Mouse (Mus musculus): ENCODE measurements around the gene Zgpat. TPM values are rescaled to one million over a fixed set of nuclear protein-coding genes. Genes with fewer than 3 reads are reported as not detected.

Zgpat gene
- polyA plus RNA-seq, 1 experiment from 2014 or later, result 54.7 TPM

- Histone ChIP-seq H3K4me1 (replicated peaks; ENCODE audit: control insufficient read depth, insufficient read depth, low read length) (no peaks in the 10 kb centered on the region), H3K27me3 (ENCODE audit: control insufficient read depth, insufficient read depth, low read length) (no peaks in the 10 kb centered on the region), H3K36me3 (ENCODE audit: control insufficient read depth, insufficient read depth, low read length) (peaks cover 8% of the 10 kb centered on the region), H3K4me3 (ENCODE audit: low read depth, low read length) (no peak within 1 kb of the TSS), H3K9me3 (ENCODE audit: control insufficient read depth, low read length) (no peaks in the 10 kb centered on the region), H3K4me2 (ENCODE audit: low read depth, low read length, severe bottlenecking) (no peak within 1 kb of the TSS), H3K9ac (ENCODE audit: low read length) (no peak within 1 kb of the TSS), H3K27ac (ENCODE audit: low read depth, low read length) (no peak within 1 kb of the TSS)
- WGBS, result 93% methylated on average over 12 of the region's 12 CpGs
- no peak for DNase-seq (ENCODE audit: low spot score)
- no peak for ATAC-seq (replicated peaks; ENCODE audit: low FRiP score)
Observed at GRCm38 (mm10) chr2:181379778-181380177, 15.1 kb downstream of the Zgpat start, which contains the start of gene Lime1. Gene Lime1 (plus strand): TSS chr2:181380078.

DNA sequence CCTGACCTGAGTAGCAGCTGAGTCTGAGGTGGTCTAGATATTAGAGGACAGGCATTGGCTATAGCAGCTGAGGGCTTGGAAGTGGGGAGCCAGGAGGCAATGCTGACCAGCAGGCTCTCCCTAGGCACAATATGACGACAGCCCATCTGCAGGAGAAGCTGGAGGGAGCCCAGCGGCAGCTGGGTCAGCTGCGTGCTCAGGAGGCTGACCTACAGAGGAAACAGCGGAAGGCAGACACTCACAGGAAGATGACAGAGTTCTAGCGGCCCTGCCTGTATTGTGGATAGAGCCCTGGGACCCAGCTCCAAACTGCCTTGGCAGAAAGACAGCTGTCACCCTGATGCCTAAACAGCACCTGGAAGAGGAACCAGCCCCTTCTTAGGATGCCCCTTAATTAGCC lies 15.5 kb downstream of the Zgpat start:
- Histone ChIP-seq H3K9ac (ENCODE audit: low read length) (no peak overlapping the region), H3K27me3 (ENCODE audit: control insufficient read depth, insufficient read depth, low read length) (no peaks in the 10 kb centered on the region), H3K4me2 (ENCODE audit: low read depth, low read length, severe bottlenecking) (no peak overlapping the region), H3K9me3 (ENCODE audit: control insufficient read depth, low read length) (no peaks in the 10 kb centered on the region), H3K36me3 (ENCODE audit: control insufficient read depth, insufficient read depth, low read length) (peaks cover 8% of the 10 kb centered on the region), H3K4me1 (replicated peaks; ENCODE audit: control insufficient read depth, insufficient read depth, low read length) (no peaks in the 10 kb centered on the region), H3K4me3 (ENCODE audit: low read depth, low read length) (no peak overlapping the region), H3K27ac (ENCODE audit: low read depth, low read length) (no peak overlapping the region)
- DNase-seq (ENCODE audit: low spot score), result no peak
- WGBS, result 91% methylated on average over 5 of the region's 5 CpGs
- no peak for ATAC-seq (replicated peaks; ENCODE audit: low FRiP score)

- H3K4me2 ChIP-seq (ENCODE audit: low read depth, low read length, severe bottlenecking), result no peak overlapping the region
Observed at GRCm38 (mm10) chr2:181381107-181381506, 16.4 kb downstream of the Zgpat start.

GRCm38 (mm10) chr2:181381631-181382306 lies 17.0 kb downstream of the Zgpat start:
- Histone ChIP-seq H3K9me3 (ENCODE audit: control insufficient read depth, low read length) (no peaks in the 10 kb centered on the region), H3K4me2 (ENCODE audit: low read depth, low read length, severe bottlenecking) (no peak overlapping the region), H3K4me1 (replicated peaks; ENCODE audit: control insufficient read depth, insufficient read depth, low read length) (no peaks in the 10 kb centered on the region), H3K27ac (ENCODE audit: low read depth, low read length) (no peak overlapping the region), H3K36me3 (ENCODE audit: control insufficient read depth, insufficient read depth, low read length) (peaks cover 8% of the 10 kb centered on the region), H3K4me3 (ENCODE audit: low read depth, low read length) (no peak overlapping the region), H3K9ac (ENCODE audit: low read length) (no peak overlapping the region), H3K27me3 (ENCODE audit: control insufficient read depth, insufficient read depth, low read length) (no peaks in the 10 kb centered on the region)
- WGBS, result 98% methylated on average over 6 of the region's 6 CpGs
- DNase-seq (ENCODE audit: low spot score) (no peak), ATAC-seq (replicated peaks; ENCODE audit: low FRiP score) (no peak)

More at GRCm38 (mm10) chr2:181381107-181381506, 16.4 kb downstream of the Zgpat start:
- ATAC-seq (replicated peaks; ENCODE audit: low FRiP score) (no peak), DNase-seq (ENCODE audit: low spot score) (no peak)
- H3K27ac ChIP-seq (ENCODE audit: low read depth, low read length), result no peak overlapping the region
- WGBS, result 97% methylated on average over 5 of the region's 5 CpGs
- peaks cover 8% of the 10 kb centered on the region for H3K36me3 ChIP-seq (ENCODE audit: control insufficient read depth, insufficient read depth, low read length)
- no peak overlapping the region for H3K9ac ChIP-seq (ENCODE audit: low read length)
- no peaks in the 10 kb centered on the region for H3K27me3 ChIP-seq (ENCODE audit: control insufficient read depth, insufficient read depth, low read length)
- H3K4me3 ChIP-seq (ENCODE audit: low read depth, low read length), result no peak overlapping the region
- no peaks in the 10 kb centered on the region for H3K9me3 ChIP-seq (ENCODE audit: control insufficient read depth, low read length)
- no peaks in the 10 kb centered on the region for H3K4me1 ChIP-seq (replicated peaks; ENCODE audit: control insufficient read depth, insufficient read depth, low read length)

GRCm38 (mm10) chr2:181384463-181384862 lies 19.7 kb downstream of the Zgpat start:
- DNase-seq (ENCODE audit: low spot score), result no peak

DNA sequence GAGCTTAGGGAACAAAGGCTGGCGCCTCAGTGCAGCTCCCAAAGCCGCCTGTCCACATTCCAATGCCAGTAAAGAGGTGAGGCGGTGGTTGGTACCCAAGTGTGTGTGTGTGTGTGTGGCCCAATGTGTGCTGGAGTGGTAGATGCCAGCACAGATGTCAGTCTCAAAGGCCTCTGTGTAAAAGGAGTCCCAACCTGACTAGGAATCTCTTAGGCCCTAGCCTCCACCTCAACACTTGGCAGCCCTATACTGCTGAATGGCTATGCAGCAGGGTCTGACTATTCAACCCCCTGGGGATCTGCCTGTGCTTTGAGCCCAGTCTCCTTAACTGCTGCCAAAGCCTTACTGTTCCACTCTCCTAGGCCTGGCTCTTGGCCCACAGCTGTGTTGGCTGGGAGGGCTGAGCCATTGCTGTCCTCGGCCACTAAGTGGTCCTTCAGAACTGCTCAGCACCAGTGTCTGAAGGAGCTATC lies 20.2 kb downstream of the Zgpat start:
- Histone ChIP-seq H3K9me3 (ENCODE audit: control insufficient read depth, low read length) (no peaks in the 10 kb centered on the region), H3K27ac (ENCODE audit: low read depth, low read length) (no peak overlapping the region), H3K9ac (ENCODE audit: low read length) (no peak overlapping the region), H3K4me1 (replicated peaks; ENCODE audit: control insufficient read depth, insufficient read depth, low read length) (no peaks in the 10 kb centered on the region), H3K4me2 (ENCODE audit: low read depth, low read length, severe bottlenecking) (no peak overlapping the region), H3K4me3 (ENCODE audit: low read depth, low read length) (no peak overlapping the region), H3K36me3 (ENCODE audit: control insufficient read depth, insufficient read depth, low read length) (peaks cover 4% of the 10 kb centered on the region), H3K27me3 (ENCODE audit: control insufficient read depth, insufficient read depth, low read length) (no peaks in the 10 kb centered on the region)
- no peak; the same call in 1 of the 2 replicates for ATAC-seq (replicated peaks; ENCODE audit: low FRiP score)
- WGBS, result 87% methylated on average over 4 of the region's 4 CpGs
- no peak for DNase-seq (ENCODE audit: low spot score)

More at GRCm38 (mm10) chr2:181384463-181384862, 19.7 kb downstream of the Zgpat start:
- Histone ChIP-seq H3K27me3 (ENCODE audit: control insufficient read depth, insufficient read depth, low read length) (no peaks in the 10 kb centered on the region), H3K9me3 (ENCODE audit: control insufficient read depth, low read length) (no peaks in the 10 kb centered on the region), H3K4me3 (ENCODE audit: low read depth, low read length) (no peak overlapping the region), H3K4me2 (ENCODE audit: low read depth, low read length, severe bottlenecking) (no peak overlapping the region), H3K4me1 (replicated peaks; ENCODE audit: control insufficient read depth, insufficient read depth, low read length) (no peaks in the 10 kb centered on the region), H3K9ac (ENCODE audit: low read length) (no peak overlapping the region), H3K36me3 (ENCODE audit: control insufficient read depth, insufficient read depth, low read length) (peaks cover 4% of the 10 kb centered on the region), H3K27ac (ENCODE audit: low read depth, low read length) (no peak overlapping the region)
- no peak for ATAC-seq (replicated peaks; ENCODE audit: low FRiP score)
- whole genome bisulfite sequencing, result 88% methylated on average over 7 of the region's 7 CpGs

GRCm38 (mm10) chr2:181385885-181386284 lies 21.2 kb downstream of the Zgpat start:
- H3K9me3 ChIP-seq (ENCODE audit: control insufficient read depth, low read length), result no peaks in the 10 kb centered on the region
- DNase-seq (ENCODE audit: low spot score), result no peak
- H3K27me3 ChIP-seq (ENCODE audit: control insufficient read depth, insufficient read depth, low read length), result no peaks in the 10 kb centered on the region
- no peak overlapping the region for H3K9ac ChIP-seq (ENCODE audit: low read length)
- peaks cover 4% of the 10 kb centered on the region; the same call in 1 of the 2 replicates for H3K36me3 ChIP-seq (ENCODE audit: control insufficient read depth, insufficient read depth, low read length)
- no peak overlapping the region for H3K4me2 ChIP-seq (ENCODE audit: low read depth, low read length, severe bottlenecking)
- H3K4me3 ChIP-seq (ENCODE audit: low read depth, low read length), result no peak overlapping the region
- H3K27ac ChIP-seq (ENCODE audit: low read depth, low read length), result no peak overlapping the region
- no peaks in the 10 kb centered on the region for H3K4me1 ChIP-seq (replicated peaks; ENCODE audit: control insufficient read depth, insufficient read depth, low read length)
- no peak for ATAC-seq (replicated peaks; ENCODE audit: low FRiP score)
- WGBS, result 89% methylated on average over 3 of the region's 3 CpGs

DNA sequence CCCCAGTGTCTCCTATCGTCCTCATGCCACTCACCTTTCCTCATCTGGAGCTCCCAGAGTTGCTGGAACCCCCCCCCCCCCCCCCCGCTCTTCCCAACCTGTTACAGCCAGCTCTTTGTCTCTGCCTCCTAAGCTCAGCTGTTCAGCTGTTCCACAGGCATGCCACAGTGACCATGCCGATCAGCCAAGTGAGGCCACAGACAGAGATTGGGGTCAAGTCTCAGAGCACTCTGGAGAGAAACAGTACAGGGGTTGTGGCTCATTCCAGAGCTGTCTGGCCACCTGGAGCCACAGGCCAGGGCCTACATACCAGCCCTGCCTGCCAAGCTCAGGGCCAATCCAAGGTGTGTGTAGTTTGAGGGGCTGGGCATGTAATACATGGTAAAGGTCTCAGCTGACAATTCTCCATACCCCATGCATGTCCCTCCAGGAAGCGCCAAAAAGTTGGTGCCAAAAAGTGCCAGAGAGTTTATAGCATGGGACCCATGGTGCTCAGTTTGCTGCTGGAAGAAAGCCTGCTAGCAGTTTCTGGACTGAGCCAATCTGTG lies 22.0 kb downstream of the Zgpat start:
- Histone ChIP-seq H3K9me3 (ENCODE audit: control insufficient read depth, low read length) (no peaks in the 10 kb centered on the region), H3K4me2 (ENCODE audit: low read depth, low read length, severe bottlenecking) (no peak overlapping the region), H3K27me3 (ENCODE audit: control insufficient read depth, insufficient read depth, low read length) (no peaks in the 10 kb centered on the region), H3K9ac (ENCODE audit: low read length) (no peak overlapping the region), H3K4me1 (replicated peaks; ENCODE audit: control insufficient read depth, insufficient read depth, low read length) (no peaks in the 10 kb centered on the region), H3K4me3 (ENCODE audit: low read depth, low read length) (no peak overlapping the region), H3K36me3 (ENCODE audit: control insufficient read depth, insufficient read depth, low read length) (peaks cover 4% of the 10 kb centered on the region; the same call in 1 of the 2 replicates), H3K27ac (ENCODE audit: low read depth, low read length) (no peak overlapping the region)
- no peak for ATAC-seq (replicated peaks; ENCODE audit: low FRiP score)
- 78% methylated on average over 3 of the region's 4 CpGs for WGBS
- no peak for DNase-seq (ENCODE audit: low spot score)
